Mouse (Mus musculus): Measurements from ENCODE around the gene Hoxa11. TPM values are rescaled to one million over a fixed set of nuclear protein-coding genes. Genes with fewer than 3 reads are reported as not detected.

Gene Hoxa11
- polyA plus RNA-seq, 1 experiment from 2014 or later: not detected

DNA sequence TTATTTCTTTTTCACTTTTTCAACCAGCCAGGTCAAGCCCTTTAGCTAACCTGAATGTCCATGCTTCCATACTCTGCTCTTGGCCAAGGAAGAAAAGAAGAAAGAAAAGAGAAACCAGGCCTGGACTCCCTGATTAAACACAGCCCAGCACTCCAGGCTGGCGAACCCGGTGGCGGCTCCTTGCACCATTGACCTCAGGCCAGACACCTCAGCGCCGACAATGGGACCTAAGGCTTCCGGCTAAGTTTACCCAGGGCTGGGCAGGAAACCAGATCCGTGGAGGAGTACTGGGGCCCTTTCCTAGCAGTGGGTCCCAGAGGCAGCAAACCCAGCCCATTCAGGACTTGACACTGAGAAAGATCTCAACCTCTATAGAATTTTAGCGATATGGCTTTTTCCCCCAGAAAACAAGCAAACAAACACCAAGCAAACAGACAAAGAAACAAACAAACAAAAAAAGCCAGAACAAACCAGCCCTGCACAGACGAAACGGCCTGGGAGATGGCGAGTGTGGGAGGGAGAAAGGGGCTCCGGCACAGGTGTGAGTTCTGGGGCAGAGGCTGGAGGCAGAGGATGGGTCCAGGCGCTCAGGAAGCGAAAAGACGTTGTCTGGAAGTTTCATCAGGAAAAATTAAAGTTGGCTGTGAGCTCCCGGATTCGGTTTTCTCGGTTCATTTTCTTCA lies 13.6 kb downstream of the Hoxa11 start:
- Histone ChIP-seq H3K27me3 (ENCODE audit: control insufficient read depth, insufficient read depth, low read length) (peaks cover 97% of the 10 kb centered on the region), H3K9ac (no peak overlapping the region), H3K36me3 (replicated peaks; ENCODE audit: control insufficient read depth, insufficient read depth) (no peaks in the 10 kb centered on the region), H3K4me1 (replicated peaks; ENCODE audit: control insufficient read depth, insufficient read depth, low read length) (no peaks in the 10 kb centered on the region), H3K9me3 (ENCODE audit: control insufficient read depth, low read length) (no peaks in the 10 kb centered on the region), H3K4me3 (replicated peaks; ENCODE audit: low read length) (no peak overlapping the region), H3K4me2 (replicated peaks) (no peak overlapping the region), H3K27ac (no peak overlapping the region)
- WGBS: 2% methylated on average over 18 of the region's 18 CpGs
- no peak for ATAC-seq (ENCODE audit: low FRiP score)
- DNase-seq (ENCODE audit: low spot score): no peak

DNA sequence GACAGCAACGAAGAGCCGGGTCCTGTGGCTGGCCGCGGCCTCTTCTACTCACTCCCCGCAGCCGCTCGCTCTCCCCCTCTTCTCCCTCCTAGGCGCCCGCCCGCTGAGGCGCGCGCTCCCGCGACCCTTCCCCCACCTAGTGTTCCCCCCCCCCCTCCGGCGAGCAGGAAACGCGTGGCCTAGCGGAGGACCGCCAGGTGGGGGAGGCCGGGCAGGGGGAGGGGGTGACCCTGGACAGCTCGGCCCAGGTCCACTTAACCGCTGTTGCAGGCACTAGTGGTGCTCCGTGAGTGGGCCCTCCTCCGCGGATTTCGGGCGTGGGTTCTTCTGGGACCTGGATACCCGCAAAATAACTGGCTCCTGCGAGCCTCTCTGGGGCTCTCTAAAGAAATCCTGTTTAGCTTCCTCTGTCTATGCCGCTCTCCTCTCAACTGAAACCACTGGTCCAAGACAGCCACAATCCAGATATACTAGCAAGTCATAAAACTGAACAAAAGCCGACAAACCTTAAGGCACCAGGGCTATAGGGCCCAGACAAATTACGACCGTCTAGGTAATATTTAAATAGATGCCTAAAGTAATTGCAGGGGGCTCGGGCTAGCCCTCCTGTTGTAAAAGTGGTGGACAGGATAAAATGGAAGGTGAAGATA lies 15.0 kb downstream of the Hoxa11 start, which contains the start of gene Hoxa9:
Hoxa9 (minus strand) TSS at position 574 of the 650 bp plus-strand sequence.
- Histone ChIP-seq H3K4me2 (replicated peaks) (no peak within 1 kb of the TSS), H3K27me3 (ENCODE audit: control insufficient read depth, insufficient read depth, low read length) (peaks cover 97% of the 10 kb centered on the region), H3K4me3 (replicated peaks; ENCODE audit: low read length) (no peak within 1 kb of the TSS), H3K27ac (no peak within 1 kb of the TSS), H3K9me3 (ENCODE audit: control insufficient read depth, low read length) (no peaks in the 10 kb centered on the region), H3K36me3 (replicated peaks; ENCODE audit: control insufficient read depth, insufficient read depth) (no peaks in the 10 kb centered on the region), H3K4me1 (replicated peaks; ENCODE audit: control insufficient read depth, insufficient read depth, low read length) (no peaks in the 10 kb centered on the region), H3K9ac (no peak within 1 kb of the TSS)
- no peak for DNase-seq (ENCODE audit: low spot score)
- ATAC-seq (ENCODE audit: low FRiP score): no peak
- under 1% methylated on average over 29 of the region's 36 CpGs for WGBS

DNA sequence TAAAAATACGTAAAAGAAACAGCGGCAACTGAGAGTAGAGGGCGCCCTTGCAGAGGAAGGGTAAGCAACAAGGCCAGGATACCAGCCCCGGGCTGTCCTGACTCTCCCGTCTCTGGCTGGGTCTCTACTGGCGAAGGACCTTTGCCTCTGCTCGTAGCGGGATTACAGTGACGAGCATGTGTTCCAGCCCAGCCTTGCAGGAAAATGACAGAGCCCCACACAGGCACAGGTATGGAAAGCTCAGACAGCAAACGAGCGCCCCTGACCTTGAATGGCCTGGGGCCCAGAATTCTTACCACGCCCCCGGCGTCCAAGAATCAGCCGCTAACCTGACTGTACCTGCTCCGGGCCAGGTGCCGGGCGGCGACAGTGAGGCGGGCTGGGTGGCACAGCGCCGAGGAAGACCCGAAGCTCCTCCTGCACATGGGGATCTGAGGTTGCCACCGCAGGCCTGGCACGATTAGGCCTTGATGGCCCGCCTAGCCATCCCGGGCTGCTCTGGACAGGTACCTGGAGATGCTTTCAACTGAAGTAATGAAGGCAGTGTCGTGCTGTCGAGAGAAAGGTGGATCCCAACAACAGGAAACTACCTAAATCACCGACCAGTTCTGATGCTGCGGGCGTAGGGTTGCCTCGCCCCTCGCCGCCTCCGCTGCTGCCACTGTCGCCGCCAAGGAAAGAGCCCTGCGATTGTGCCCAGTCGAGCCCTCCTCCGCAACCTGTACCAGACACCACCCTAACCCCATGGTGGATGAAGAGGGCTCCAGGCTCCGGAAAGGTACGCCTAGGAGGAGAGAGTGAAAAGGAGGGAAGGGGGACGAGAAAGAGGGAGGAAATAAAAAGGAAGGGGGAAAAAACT lies 15.8 kb downstream of the Hoxa11 start:
- H3K4me2 ChIP-seq (replicated peaks): no peak overlapping the region
- H3K36me3 ChIP-seq (replicated peaks; ENCODE audit: control insufficient read depth, insufficient read depth): no peaks in the 10 kb centered on the region
- 2% methylated on average over 43 of the region's 44 CpGs for WGBS
- DNase-seq (ENCODE audit: low spot score): no peak
- no peaks in the 10 kb centered on the region for H3K4me1 ChIP-seq (replicated peaks; ENCODE audit: control insufficient read depth, insufficient read depth, low read length)
- no peaks in the 10 kb centered on the region for H3K9me3 ChIP-seq (ENCODE audit: control insufficient read depth, low read length)
- H3K27ac ChIP-seq: no peak overlapping the region
- ATAC-seq (ENCODE audit: low FRiP score): no peak
- H3K27me3 ChIP-seq (ENCODE audit: control insufficient read depth, insufficient read depth, low read length): peaks cover 97% of the 10 kb centered on the region
- no peak overlapping the region for H3K9ac ChIP-seq
- no peak overlapping the region for H3K4me3 ChIP-seq (replicated peaks; ENCODE audit: low read length)

DNA sequence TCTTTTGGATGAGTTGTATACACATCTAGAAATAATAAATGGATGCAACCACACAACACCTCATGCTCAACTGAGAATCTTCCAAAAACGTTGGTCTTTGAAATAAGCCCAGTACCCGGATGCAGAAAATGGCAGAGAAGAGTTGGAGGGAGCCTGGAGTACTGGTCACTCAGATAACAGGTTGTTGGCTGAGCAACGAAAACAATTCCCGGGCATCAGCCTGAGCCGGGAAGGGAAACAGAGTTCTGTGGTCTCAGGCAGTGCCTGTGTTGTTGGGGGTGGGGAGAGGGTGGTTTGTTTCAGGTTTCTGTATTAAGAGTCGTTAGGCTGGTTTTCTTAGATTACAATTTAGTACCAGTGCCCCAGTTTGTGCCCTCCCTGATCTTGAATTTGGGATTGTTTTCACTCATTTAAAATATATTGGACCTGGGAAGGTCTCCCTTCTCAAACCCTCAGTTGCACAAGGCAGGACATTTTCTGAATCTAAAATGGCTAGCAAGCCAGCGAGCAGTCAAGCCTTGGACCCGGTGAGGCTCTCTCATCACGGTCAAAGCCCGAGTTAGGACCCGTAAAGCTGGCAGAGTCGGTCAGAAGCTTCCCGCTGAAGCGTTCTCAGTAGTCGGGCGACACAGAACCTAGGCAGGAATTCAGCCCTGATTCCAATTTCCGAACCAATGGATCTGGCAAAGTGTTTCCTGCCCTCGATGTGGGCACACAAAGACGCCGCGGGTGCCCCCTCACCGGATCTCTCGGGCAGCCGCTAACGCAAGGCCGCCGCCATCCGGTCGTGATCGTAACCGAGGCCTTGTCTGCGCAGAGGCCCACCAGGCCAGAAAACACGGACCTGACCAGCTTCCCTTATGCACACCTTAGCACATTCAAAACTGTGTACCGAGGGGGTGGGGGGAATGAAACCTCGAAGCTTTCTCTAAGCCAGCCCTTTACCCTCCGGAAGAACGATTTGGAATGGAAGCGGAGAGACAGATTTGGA lies 16.8 kb downstream of the Hoxa11 start:
- H3K9ac ChIP-seq: no peak overlapping the region
- H3K27ac ChIP-seq: no peak overlapping the region
- H3K36me3 ChIP-seq (replicated peaks; ENCODE audit: control insufficient read depth, insufficient read depth): no peaks in the 10 kb centered on the region
- H3K9me3 ChIP-seq (ENCODE audit: control insufficient read depth, low read length): no peaks in the 10 kb centered on the region
- WGBS: under 1% methylated on average over 38 of the region's 38 CpGs
- DNase-seq (ENCODE audit: low spot score): no peak
- no peaks in the 10 kb centered on the region for H3K4me1 ChIP-seq (replicated peaks; ENCODE audit: control insufficient read depth, insufficient read depth, low read length)
- no peak for ATAC-seq (ENCODE audit: low FRiP score)
- H3K27me3 ChIP-seq (ENCODE audit: control insufficient read depth, insufficient read depth, low read length): peaks cover 97% of the 10 kb centered on the region
- no peak overlapping the region for H3K4me2 ChIP-seq (replicated peaks)
- H3K4me3 ChIP-seq (replicated peaks; ENCODE audit: low read length): no peak overlapping the region

DNA sequence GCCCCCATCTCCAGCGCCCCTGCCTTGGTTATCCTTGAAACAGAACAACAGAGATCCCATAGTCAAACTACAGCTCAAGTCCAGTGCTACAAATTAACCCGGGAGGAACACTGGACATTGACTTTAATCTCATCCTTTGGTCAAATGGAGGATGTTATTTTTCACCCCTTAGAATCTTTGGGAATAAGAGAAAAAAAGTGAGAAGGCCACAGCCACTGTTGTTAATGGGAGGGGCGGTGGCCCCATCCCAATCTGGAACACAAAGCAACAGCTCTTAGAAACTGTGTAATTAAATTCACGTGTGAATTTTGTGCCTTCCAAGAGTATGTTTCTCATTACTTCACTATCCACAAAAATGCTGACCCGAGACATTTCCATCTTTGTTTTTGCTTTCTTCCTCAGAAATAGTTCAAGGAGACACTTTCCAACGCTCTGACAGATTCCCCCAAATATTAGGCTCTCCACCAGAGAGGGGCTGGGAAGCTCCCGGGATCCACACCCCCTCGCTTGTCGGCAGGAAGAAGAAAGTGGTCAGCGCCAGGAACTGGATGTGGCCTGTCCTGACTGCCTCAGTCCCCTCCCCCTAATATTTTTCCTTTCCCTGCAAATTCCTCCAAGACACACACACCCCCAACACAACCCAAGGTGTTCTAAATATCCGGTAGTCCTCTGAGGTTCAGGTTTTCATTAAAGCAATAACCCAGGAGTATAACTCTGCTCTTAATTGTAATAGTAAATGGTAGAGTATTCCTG lies 18.0 kb downstream of the Hoxa11 start:
- Histone ChIP-seq H3K36me3 (replicated peaks; ENCODE audit: control insufficient read depth, insufficient read depth) (no peaks in the 10 kb centered on the region), H3K4me3 (replicated peaks; ENCODE audit: low read length) (no peak overlapping the region), H3K9ac (no peak overlapping the region), H3K27me3 (ENCODE audit: control insufficient read depth, insufficient read depth, low read length) (peaks cover 97% of the 10 kb centered on the region), H3K4me1 (replicated peaks; ENCODE audit: control insufficient read depth, insufficient read depth, low read length) (no peaks in the 10 kb centered on the region), H3K4me2 (replicated peaks) (no peak overlapping the region), H3K9me3 (ENCODE audit: control insufficient read depth, low read length) (no peaks in the 10 kb centered on the region), H3K27ac (no peak overlapping the region)
- ATAC-seq (ENCODE audit: low FRiP score): no peak
- no peak for DNase-seq (ENCODE audit: low spot score)
- WGBS: 5% methylated on average over 11 of the region's 11 CpGs

DNA sequence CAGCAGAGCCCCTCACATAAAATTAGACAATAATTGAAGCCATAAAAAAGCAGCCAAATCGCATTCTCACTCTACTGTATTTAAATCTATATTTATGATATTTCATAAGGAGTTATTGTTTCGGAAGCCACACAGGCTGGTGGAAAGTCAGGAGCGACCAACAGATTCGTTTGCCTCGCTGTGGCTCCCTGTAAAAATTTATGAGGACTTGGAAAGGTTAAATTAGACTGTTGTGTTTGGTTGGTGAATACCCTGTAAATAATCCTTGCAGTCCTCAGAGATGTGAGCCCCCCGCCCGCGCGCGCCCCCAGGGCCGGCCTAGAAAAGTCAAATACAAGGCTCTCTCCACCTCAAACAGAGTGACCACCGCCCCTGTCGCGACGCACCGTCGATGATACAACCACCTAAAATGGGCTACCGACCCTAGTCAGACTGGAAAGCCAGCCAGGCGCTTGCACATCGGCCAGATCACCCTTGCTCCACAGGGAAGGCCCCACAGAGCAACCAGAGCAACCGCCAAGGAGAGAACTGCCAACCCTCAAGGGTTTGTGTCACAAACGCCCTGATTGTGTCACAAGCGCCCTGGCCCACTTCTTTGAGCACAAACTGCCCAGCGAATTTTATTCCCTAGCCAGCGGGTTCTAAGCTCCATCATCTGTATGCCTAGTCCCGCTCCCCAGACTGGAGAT lies 18.9 kb downstream of the Hoxa11 start:
- Histone ChIP-seq H3K9ac (no peak overlapping the region), H3K4me3 (replicated peaks; ENCODE audit: low read length) (no peak overlapping the region), H3K27me3 (ENCODE audit: control insufficient read depth, insufficient read depth, low read length) (peaks cover 97% of the 10 kb centered on the region), H3K9me3 (ENCODE audit: control insufficient read depth, low read length) (no peaks in the 10 kb centered on the region), H3K4me1 (replicated peaks; ENCODE audit: control insufficient read depth, insufficient read depth, low read length) (no peaks in the 10 kb centered on the region), H3K27ac (no peak overlapping the region), H3K4me2 (replicated peaks) (no peak overlapping the region), H3K36me3 (replicated peaks; ENCODE audit: control insufficient read depth, insufficient read depth) (no peaks in the 10 kb centered on the region)
- no peak for ATAC-seq (ENCODE audit: low FRiP score)
- no peak for DNase-seq (ENCODE audit: low spot score)
- 2% methylated on average over 26 of the region's 26 CpGs for WGBS

DNA sequence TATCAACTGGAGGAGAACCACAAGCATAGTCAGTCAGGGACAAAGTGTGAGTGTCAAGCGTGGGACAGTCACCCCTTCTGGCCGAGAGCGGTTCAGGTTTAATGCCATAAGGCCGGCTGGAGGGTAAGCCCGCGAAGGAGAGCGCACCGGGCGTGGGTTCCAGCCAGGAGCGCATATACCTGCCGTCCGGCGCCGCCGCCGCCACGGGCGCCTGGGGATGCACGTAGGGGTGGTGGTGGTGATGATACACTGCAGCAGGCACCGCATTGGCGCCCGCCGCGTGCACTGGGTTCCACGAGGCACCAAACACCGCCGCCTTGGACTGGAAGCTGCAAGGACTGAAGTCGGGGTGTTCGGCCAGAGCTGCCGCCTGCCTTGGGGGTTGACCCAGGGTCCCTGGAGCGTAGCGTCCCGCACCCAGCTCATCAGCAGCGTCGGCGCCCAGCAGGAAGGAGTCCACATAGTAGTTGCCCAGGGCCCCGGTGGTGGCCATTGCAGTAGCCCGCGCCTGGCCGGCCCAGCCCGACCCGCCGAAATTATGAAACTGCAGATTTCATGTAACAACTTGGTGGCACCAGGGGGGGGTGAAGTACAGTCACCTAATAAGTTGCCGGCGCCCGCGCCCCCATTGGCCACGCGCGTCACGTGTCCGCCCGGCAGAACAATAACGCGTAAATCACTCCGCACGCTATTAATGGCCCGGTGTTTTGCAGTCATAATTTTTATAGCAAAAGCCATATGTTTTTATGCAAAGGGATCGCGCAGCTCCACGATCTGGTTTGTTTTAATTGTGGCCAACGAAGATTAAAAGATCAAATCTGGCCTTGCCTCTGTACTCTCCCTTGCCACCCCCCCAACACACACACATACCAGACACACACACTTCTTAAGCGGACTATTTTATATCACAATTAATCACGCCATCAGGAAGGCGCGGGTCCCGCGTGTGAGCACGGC lies 19.7 kb downstream of the Hoxa11 start:
- 0 out of 2 replicates have a peak, but pooled peaks cover 4% of the 10 kb centered on the region for H3K4me1 ChIP-seq (replicated peaks; ENCODE audit: control insufficient read depth, insufficient read depth, low read length)
- ATAC-seq (ENCODE audit: low FRiP score) (no peak), DNase-seq (ENCODE audit: low spot score) (no peak)
- WGBS: 3% methylated on average over 66 of the region's 69 CpGs
- H3K36me3 ChIP-seq (replicated peaks; ENCODE audit: control insufficient read depth, insufficient read depth): no peaks in the 10 kb centered on the region
- no peaks in the 10 kb centered on the region for H3K9me3 ChIP-seq (ENCODE audit: control insufficient read depth, low read length)
- H3K9ac ChIP-seq: no peak overlapping the region
- no peak overlapping the region for H3K4me2 ChIP-seq (replicated peaks)
- H3K4me3 ChIP-seq (replicated peaks; ENCODE audit: low read length): no peak overlapping the region
- H3K27me3 ChIP-seq (ENCODE audit: control insufficient read depth, insufficient read depth, low read length): peaks cover 99% of the 10 kb centered on the region
- no peak overlapping the region for H3K27ac ChIP-seq

Data from hindbrain, embryonic 14.5 days (tissue).